Mouse (Mus musculus) embryo, embryonic 10 days (tissue): ENCODE measurements at regions not wholly inside any gene's neighbourhood (a gene's known extent, or its start where the extent isn't known, plus 50 kb on each side); places are given as distances from the start of the nearest gene placed in this dataset.
"Not testable (repeated sequence)": the region's sequence is repeated elsewhere in the genome, so short reads cannot be mapped to it uniquely, and the experiment has no call there.

Source experiments
- DNase-seq: peaks from one replicate; pipeline ENCODE4 v3.0.0-alpha.2; 2015; ENCODE audit warnings: low spot score

DNA sequence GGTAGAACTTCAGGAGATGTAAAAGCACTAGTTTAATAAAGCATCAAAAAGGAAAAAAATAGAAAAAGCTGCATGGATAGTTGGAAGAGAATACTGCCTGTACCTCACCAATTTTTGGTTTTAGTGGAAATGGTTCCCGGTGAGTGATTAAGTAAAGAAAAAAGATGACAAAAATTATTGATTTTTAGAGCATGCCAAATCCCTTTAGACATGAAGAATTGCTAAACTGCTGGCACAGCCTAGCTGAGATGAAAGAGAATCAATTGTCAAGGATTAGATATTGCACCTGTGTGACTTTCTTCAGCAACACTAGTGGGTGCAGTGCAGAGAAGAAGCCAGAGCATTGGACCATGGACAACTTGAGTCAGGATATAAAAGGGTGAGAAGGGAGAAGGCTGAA lies 348.7 kb upstream of the Cpeb2 start:
- DNase-seq = no peak

- no peak for DNase-seq
Measured at GRCm38 (mm10) chr5:42891890-42892289, 341.1 kb upstream of the Cpeb2 start.

GRCm38 (mm10) chr5:42906136-42906535 lies 326.8 kb upstream of the Cpeb2 start:
- no peak for DNase-seq

DNA sequence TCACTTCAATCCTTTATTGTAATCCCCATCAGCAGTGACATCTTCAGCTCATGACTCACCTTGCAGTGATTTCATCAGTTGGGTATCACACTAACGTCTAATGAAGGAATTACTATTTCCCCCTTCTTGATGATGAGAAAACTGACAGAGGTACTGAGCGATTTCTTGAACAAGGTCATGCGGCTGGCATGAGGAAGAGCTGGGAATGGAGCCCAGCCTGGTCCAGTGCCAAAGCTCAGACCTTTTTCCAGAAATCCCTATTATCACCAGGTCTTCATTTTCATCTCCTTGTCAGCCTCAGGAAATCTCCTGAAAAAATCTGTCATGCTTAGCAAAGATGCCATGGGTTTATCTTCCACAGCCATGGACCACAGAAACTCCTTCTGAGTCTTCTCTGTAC lies 313.6 kb upstream of the Cpeb2 start:
- no peak for DNase-seq

DNA sequence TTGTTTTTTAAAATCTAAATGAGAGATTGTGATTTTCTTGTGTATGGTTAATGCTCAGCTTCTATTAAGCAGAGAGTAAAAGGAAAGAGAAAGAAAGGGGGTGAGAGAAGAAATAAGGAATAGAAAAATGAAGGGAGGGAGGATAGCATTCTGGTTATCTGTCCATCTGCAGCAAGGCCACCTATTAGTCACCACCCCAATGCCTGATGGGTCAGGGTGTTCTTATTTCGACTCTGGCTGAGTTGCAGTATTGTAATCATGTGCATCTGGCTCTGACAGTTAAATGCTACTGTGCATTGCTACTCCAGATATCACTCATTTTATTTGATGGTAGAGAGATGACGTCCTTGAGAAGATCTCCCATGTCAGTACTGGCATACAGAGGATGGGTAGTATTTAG lies 300.9 kb upstream of the Cpeb2 start:
- DNase-seq = no peak

GRCm38 (mm10) chr5:42959296-42959862 lies 273.6 kb upstream of the Cpeb2 start:
- no peak for DNase-seq

DNA sequence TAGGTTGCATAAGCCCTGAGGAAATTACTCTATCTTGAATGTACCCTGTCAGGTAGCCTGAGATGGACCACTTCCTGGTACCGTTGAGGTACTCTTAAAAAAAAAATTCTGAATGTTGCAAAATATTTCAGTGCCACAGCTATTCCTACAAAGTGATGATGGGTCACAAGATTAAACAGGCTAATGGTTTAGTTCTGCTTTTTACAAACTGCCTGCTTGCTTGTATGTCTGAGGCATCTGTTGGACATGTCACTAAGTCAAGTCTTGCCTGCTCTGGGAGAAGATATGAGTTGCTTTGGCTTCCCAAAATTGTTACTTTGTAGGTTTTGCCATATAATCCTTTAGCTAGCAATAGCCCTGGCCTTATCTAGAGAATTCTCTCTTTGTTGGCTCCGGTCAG lies 266.0 kb upstream of the Cpeb2 start:
- not testable (repeated sequence) for DNase-seq

DNA sequence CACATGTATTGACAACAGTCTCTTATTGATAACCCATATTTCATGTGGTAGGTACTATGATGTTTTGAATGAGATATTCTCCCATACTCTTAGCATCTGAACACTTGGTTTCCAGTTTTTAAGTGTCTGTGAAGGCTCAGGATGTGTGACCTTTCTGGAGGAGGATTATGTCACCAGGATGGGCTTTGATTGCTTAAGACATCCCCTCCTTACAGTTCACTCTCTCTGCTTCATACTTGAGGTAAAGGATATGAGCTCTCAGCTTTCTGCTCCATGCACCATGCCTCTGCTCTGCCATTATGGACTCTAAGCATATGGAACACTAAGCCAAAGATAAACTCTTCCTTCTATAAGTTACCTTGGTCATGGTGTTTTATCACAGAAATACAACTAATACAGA lies 263.8 kb upstream of the Cpeb2 start:
- no peak for DNase-seq

GRCm38 (mm10) chr5:42969621-42970020 lies 263.3 kb upstream of the Cpeb2 start:
- no peak for DNase-seq

DNA sequence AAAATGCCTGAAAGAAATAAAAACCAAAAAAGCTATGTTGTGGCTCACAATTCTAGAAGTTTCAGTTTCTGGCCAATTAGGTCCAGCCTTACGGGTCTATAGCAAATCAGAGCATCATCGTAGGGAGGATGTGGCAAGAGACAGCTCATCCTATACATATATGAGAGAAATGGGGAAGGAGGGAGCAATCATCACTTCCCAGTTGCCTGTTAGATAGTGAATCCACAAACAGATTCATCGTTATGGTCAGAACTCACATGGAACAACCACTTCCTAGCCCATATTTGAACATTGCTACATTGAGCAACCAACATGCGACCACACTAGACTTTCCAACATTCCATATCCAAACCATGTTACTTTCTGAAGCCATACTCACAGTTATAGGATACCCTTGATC lies 255.9 kb upstream of the Cpeb2 start:
- no peak for DNase-seq

DNA sequence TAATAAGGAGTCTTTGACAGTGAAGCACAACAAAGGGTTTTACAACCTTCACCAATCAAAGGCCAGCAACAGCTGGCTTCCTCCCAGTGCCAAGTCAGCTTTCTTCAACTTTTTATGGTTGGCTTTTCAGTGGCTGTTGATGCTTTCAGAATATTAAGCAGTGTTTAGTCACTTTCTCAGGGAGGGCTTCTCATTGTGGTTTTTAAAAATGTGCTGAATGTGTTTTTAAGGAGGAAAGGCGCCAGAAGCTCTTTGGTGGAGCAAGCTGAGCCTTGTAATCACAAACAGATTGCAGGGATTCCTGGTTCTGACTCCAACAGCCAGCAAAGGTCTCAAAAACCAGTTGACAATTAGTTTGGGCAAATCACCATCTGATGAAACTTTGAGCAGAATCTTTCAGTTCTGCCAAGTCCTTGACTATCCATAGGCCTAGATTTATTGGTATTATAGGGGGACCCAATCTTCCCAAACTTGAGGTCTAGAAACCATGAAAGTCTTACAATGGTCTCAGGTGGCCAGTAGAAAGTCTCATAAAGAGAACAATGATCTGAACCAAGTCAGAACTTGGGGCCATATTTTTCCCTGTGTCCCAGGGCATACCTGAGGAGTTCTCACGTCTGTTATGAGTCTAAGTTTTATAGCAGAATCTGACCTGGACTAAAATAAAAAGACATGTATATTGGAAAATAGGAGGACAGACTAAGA lies 251.9 kb upstream of the Cpeb2 start:
- no peak for DNase-seq

DNA sequence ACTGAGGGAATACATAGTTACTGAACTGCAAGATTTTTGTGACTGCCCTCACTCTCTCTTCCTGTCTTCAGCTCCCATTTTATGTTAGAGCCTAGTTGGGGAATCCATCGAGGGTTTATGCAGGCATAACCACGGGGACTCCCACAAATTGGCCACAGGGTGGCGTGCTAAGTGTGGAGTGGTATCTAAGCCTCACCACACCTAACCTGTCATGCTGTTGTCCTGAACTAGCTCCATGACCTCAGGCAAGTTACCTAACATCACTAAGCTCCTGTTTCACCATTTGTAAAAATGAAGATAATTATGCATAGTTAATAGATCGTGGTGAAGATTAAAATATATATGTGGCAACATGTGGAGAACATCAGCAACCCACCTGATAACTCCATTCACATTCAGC lies 246.8 kb upstream of the Cpeb2 start:
- DNase-seq = no peak

- no peak for DNase-seq
Measured at GRCm38 (mm10) chr5:42987710-42988466, 245.1 kb upstream of the Cpeb2 start.

GRCm38 (mm10) chr5:42989287-42989686 lies 243.7 kb upstream of the Cpeb2 start:
- DNase-seq = no peak

DNA sequence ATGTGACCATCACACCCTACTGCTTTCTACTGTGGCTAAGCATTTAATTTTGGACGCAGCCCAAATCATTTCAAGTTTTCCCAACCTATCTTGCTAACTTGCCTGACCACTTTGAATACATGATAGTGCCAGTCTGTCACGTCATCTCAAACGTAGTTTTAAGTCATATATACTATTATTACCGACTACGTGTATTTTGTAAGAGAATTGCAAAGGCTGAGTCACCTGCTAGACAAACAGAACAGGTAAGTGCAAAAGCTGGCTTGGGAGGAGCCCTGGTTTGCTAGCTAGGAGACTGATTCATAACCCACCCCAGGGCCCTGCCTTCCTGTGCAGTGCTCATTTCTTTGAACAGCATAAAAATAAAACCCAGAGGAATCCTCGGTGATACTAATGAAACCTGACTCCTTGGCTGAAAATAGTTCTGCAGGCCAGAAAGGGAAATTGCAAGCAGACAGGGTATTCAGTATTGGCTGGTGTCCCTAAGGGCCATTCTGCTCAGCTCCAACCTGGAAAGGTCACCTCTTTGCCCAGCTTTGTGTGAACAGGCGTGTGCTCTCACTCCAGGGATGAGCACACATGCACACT lies 208.9 kb upstream of the Cpeb2 start:
- DNase-seq = no peak

- no peak for DNase-seq
Measured at GRCm38 (mm10) chr5:43031285-43031684, 201.7 kb upstream of the Cpeb2 start.

DNA sequence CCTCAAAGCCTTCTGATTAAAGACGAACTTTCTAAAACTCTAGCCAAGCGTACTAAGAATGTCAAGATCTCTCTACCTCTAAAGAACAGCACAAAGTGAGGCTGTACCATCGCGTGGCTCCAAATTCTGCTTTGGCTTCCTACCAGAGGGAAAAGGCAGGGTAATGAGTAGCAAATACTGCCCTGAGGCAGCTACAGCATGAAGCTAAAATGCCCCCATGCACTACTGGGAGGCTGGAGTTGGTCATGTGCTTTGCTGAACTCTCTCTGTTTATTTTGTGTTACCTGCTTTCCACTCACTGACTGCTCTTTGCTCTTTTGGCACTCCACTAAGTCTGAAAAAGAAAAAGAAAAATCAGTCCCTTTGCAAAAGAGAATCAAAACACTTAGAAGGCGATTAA lies 201.1 kb upstream of the Cpeb2 start:
- no peak for DNase-seq

GRCm38 (mm10) chr5:43034421-43034820 lies 198.5 kb upstream of the Cpeb2 start:
- DNase-seq = no peak

DNA sequence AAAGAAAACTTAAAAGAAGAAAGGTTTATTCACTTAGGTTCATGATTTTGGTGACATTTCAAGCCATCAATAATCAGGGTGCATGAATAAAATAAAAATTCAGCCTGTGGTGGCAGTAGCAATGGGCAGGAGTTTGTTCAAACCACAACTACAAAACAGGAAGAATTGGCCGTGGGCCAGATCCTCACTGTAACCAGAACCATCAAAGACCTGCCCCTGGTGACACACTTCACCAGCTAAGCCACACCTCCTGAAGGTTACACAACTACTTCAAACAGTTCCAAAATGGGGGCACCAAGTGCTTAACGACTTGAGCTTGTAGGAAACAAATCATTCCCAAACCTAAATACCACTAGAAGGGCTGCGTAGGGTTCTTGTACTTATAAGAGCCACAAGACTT lies 195.4 kb upstream of the Cpeb2 start:
- DNase-seq = no peak

- DNase-seq = no peak
Measured at GRCm38 (mm10) chr5:43039525-43039924, 193.4 kb upstream of the Cpeb2 start.

- no peak for DNase-seq
Measured at GRCm38 (mm10) chr5:43042585-43042984, 190.4 kb upstream of the Cpeb2 start.

GRCm38 (mm10) chr5:43045860-43046259 lies 187.1 kb upstream of the Cpeb2 start:
- no peak for DNase-seq

DNA sequence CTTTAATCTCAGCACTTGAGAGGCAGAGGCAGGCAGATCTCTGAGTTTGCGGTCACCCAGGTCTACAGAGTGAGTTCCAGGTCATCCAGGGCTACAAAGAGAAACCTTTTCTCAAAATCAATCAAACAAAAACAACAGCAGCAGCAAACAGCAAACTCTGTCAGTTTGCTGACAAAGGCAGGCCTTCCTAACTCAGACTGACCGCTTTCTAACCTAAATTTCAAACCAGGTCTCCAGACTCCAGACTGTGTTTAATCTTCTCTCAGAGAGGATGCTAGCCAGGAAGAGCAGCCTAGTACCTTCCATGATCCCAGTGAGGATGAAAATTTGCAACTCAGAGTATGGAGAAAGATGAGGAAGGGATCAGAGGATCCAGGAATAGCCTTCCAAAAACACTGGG lies 185.7 kb upstream of the Cpeb2 start:
- DNase-seq = no peak
